Mouse (Mus musculus): ENCODE data around the gene Calml4. TPM values are rescaled to one million over a fixed set of nuclear protein-coding genes. Genes with fewer than 3 reads are reported as not detected.
"Not testable (repeated sequence)": the region's sequence is repeated elsewhere in the genome, so short reads cannot be mapped to it uniquely, and the experiment has no call there.

The Calml4 gene
- total RNA-seq, 4 experiments from 2014 or later = 1.2 to 3.0 (median 2.1) TPM

DNA sequence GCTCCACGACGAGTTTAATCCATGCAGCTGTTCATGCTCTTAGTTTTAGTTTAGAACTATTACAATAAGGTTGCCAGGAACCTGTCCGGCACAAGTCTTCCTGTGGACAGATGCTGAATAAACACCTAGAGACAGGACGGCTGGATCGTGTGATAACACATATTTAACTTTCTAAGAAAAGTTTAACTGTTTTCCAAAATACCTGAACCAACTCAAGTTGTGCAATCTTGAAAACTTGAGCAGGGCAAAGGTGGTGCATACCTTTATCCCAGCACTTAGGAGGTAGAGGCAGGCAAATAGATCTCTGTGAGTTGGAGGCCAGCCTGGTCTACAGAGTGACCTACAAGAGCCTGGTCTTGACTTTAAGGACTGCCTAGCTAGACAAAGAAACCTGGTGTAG is 23.0 kb upstream of the Calml4 start:
- DNase-seq (ENCODE audit: low spot score in 2 of 2) = no peak

- no peak for DNase-seq (ENCODE audit: low spot score in 2 of 2)
These were observed 22.0 kb upstream of the Calml4 start for GRCm38 (mm10) chr9:62835705-62836446.

- no peak for DNase-seq (ENCODE audit: low spot score in 2 of 2)
These were observed 20.3 kb upstream of the Calml4 start for GRCm38 (mm10) chr9:62837611-62838010.

GRCm38 (mm10) chr9:62838146-62838505 is 19.8 kb upstream of the Calml4 start:
- no peak for DNase-seq (ENCODE audit: low spot score in 2 of 2)

GRCm38 (mm10) chr9:62838506-62839171 is 19.2 kb upstream of the Calml4 start, which contains the start of gene Cln6:
Gene Cln6, plus strand, starts transcription at chr9:62838785.
- peak; percentile 37 to 63 for DNase-seq (ENCODE audit: low spot score in 2 of 2)

- DNase-seq (ENCODE audit: low spot score in 2 of 2) = no peak
These were observed 18.6 kb upstream of the Calml4 start for GRCm38 (mm10) chr9:62839172-62839770.

DNA sequence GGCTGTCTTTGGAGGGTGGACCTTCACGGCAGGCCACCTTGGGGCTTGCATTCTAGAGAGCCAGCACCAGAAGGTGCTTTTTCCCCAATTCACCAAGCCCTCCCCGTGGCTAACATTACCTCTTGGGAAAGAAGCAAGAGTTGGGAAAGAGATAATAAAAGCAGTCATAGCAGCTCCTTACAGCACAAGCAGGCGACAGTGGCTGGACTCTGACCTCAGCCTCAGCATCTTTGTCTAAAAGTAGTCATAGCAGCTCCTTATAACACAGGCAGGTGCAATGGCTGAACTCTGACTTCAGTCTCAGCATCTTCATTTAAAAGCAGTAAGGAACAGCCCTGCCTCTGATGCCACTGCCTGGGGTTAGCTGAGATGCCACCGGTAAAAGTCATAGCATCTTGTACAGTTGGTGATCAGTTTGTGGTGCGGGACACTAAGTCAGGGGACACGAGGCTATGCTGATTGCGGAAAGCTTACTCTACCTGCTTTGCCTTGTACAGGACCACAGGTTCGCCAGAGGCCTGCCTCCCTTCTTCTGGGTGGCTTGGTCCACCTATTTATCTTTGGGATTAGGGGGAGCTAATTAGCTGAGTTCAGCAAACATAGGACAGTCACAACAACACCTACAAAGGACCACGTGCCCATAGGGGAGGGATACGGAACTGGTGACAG is 14.4 kb upstream of the Calml4 start:
- no peak for DNase-seq (ENCODE audit: low spot score in 2 of 2)

DNA sequence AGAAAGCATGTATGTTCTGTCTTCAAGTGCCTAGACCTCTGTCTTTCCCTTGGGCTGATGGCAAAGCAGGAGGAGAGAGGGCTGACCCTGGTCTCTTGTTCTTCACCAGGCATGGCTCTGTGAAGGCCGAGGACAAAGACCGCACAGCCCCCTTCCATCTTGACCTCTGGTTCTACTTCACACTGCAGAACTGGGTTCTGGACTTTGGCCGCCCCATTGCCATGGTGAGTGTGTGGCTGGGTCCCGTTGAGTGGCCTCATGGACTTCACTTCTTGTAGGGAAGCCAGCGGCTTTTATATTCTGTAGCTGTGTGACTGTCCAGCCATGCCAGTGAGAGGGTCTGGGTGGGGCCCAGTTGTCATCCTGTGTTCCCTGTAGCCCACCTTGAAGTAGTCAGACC is 13.4 kb upstream of the Calml4 start:
- DNase-seq (ENCODE audit: low spot score in 2 of 2) = no peak

DNA sequence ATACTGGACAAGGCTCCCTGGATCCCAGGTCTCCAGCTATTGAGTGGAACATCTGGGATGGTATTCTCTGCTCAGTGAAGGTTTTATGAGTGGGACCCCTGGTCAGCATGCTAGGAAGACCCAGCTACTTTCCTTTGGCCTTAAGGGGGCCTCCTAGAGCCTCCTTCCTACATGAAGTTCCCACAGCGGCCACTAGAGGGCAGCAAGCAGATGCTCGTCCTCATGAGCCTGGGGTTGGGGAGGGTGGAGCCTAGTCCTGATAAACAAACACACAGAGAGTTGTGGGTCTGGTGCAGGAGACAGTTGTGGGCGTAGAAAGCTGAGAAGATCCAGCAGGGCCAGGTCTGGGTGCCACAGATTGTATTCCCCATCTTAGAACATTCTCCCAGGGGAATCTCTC is 10.2 kb upstream of the Calml4 start:
- DNase-seq (ENCODE audit: low spot score in 2 of 2) = peak; percentile 74 to 91

- peak in 1 of 2 experiments; percentile 24 for DNase-seq (ENCODE audit: low spot score in 2 of 2)
These were observed 9.2 kb upstream of the Calml4 start for GRCm38 (mm10) chr9:62848641-62849040.

- DNase-seq (ENCODE audit: low spot score in 2 of 2) = no peak
These were observed 6.3 kb upstream of the Calml4 start for GRCm38 (mm10) chr9:62851571-62851970.

DNA sequence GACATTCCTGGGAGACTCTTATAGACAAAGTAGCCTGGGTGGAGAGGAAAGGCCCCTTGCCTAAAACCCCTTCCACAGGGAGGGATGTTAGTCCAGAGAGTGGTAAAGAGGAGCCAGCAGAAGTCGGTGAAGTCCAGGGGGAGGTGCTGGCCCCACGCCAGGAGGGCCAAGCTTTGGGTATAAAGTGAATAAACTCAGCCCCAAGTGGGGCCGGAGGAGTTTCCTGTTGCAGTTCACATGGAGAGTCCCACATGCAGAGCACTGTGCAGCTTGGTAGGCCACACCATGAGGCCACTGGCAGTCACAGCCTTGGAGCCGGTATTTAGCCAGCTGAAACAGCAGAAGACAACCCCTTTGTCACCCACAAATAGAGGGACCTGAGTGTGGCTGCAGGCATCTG is 3.4 kb upstream of the Calml4 start:
- no peak for DNase-seq (ENCODE audit: low spot score in 2 of 2)

DNA sequence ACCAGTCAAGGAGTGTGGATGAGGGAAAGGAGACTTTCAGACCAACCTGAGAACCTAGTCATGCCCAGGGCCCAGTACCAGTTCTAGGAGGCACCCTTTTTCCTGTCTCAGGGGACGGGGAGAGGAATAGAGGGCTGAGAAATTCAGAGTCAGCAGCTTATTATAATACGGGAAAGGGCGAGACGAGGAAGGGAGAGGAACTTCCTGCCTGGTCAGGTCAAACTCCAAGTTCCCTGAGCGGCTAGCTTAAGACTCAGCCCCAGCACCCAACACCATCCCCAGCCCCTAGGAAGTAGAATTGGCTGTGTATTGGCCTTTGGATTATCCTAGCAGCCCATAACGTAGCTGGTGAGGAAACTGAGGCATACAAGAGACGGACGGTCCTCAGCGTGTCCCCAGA is 664 bp upstream of the Calml4 start:
- no peak for DNase-seq (ENCODE audit: low spot score in 2 of 2)

DNA sequence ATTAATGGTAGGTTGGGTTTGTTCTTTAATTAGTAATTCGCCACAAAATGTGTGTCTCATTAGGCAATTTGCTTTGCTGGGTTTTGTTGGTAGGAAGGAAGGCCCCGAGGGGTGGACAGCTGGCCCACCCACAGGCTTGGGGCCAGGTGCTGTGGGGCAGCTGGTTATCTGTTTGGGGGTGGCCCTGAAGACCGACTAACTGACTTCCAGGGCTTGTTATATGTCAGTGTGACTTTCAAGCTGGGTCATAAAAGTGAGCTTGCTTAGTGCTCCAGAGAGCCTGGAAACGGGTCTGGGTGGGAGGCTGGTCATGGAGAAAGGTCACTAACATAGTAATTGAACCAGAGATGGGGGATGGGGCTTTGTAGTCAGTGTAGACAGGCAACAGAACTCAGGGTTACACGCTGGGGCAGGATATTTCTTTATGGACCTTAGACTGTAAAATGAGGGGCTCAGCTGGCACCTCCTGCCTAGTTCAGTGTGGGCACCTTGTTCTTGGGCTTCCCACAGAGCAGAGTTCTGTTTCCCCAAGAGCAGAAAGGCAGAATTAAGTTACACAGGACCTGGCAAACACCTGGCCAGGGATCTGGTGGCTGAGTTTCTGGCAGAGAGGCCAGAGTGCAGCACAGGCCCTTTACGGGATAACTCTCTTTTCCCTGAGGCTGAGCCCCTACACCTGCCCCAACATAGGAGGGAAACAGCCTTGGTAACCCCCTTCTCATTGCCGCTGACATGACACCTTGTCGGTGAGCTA is 563 bp downstream of the Calml4 start:
- DNase-seq (ENCODE audit: low spot score in 2 of 2) = no peak

- not testable (repeated sequence) for DNase-seq (ENCODE audit: low spot score in 2 of 2)
These were observed 2.2 kb downstream of the Calml4 start for GRCm38 (mm10) chr9:62860102-62860501.

- DNase-seq (ENCODE audit: low spot score in 2 of 2) = no peak
These were observed 3.0 kb downstream of the Calml4 start for GRCm38 (mm10) chr9:62860866-62861265.

DNA sequence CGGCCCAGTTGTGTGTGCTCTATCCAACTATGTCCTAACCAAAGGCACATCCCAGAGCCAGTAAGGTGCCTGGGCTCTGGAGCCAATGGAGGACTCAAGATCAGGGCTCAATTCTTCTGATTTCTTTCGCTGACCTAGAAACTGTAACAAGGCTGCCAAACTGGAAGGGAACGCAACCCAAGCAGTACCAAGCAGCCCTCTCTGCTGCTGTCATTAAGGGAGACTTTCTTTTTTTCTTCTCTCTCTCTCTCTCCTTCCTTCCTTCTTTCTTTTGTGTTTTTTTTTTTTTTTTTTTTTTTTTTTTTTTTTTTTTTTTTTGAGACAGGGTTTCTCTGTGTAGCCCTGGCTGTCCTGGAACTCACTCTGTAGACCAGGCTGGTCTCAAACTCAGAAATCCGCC is 11.4 kb downstream of the Calml4 start:
- DNase-seq (ENCODE audit: low spot score in 2 of 2) = not testable (repeated sequence)

- DNase-seq (ENCODE audit: low spot score in 2 of 2) = no peak
These were observed 12.8 kb downstream of the Calml4 start for GRCm38 (mm10) chr9:62870728-62871127.

DNA sequence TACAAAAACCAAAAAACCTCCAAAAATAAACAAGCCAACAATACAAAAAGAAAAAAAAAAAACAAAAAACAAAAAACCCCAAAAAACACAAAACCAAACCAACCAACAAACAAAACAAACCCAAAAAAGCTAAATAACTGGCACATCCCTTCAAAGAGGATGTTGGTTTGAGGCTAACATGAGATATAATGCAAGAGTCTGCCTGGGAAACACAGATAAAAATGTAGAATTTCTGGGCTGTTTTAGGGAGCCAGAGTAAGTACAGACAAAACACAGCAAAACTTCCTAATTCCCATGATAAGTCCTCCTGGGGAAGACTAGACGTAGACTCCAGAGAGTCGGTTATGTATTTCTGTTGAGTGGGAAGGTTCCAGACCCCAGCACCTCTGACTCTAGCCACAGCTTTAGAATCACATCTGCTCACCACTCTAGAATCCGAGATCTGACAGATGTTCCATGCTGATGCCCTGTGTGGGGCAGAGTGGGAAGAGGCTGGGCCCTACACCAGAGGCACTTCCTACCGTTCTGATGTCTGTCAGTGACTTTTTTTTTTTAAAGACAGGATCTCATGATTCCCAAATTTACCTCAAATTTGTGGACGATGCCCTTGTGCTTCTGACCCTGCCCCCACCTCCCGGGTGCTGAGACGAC is 19.2 kb downstream of the Calml4 start:
- DNase-seq (ENCODE audit: low spot score in 2 of 2) = no peak

- no peak for DNase-seq (ENCODE audit: low spot score in 2 of 2)
These were observed 19.9 kb downstream of the Calml4 start for GRCm38 (mm10) chr9:62877825-62878224.

GRCm38 (mm10) chr9:62881871-62882270 is 24.0 kb downstream of the Calml4 start:
- DNase-seq (ENCODE audit: low spot score in 2 of 2) = no peak

Measured in layer of hippocampus, adult 8-10 months (tissue).